Mouse (Mus musculus): Measurements from ENCODE around the gene Ampd2. TPM values are rescaled to one million over a fixed set of nuclear protein-coding genes. Genes with fewer than 3 reads are reported as not detected.

Ampd2 gene
- polyA plus RNA-seq, 1 experiment from 2014 or later, result 53.5 TPM

GRCm38 (mm10) chr3:108068826-108069225 is 17.6 kb downstream of the Ampd2 start:
- Histone ChIP-seq H3K4me2 (ENCODE audit: low read depth, low read length) (no peak overlapping the region), H3K9me3 (ENCODE audit: control insufficient read depth, low read length) (no peaks in the 10 kb centered on the region), H3K27ac (ENCODE audit: low read depth, low read length) (no peak overlapping the region), H3K4me1 (ENCODE audit: control insufficient read depth, insufficient read depth, low read length) (no peaks in the 10 kb centered on the region), H3K9ac (replicated peaks; ENCODE audit: low read depth, low read length) (no peak overlapping the region), H3K4me3 (ENCODE audit: low read depth, low read length) (no peak overlapping the region), H3K36me3 (ENCODE audit: control insufficient read depth, insufficient read depth, low read length) (no peaks in the 10 kb centered on the region), H3K27me3 (ENCODE audit: control insufficient read depth, insufficient read depth, low read length) (no peaks in the 10 kb centered on the region)
- 11% methylated on average over 1 of the region's 1 CpGs for WGBS
- ATAC-seq (ENCODE audit: low read depth), result no peak

- H3K36me3 ChIP-seq (ENCODE audit: control insufficient read depth, insufficient read depth, low read length), result no peaks in the 10 kb centered on the region
- no peak overlapping the region for H3K4me3 ChIP-seq (ENCODE audit: low read depth, low read length)
- H3K27ac ChIP-seq (ENCODE audit: low read depth, low read length), result no peak overlapping the region
- no peak for ATAC-seq (ENCODE audit: low read depth)
- H3K4me2 ChIP-seq (ENCODE audit: low read depth, low read length), result no peak overlapping the region
- no peak overlapping the region for H3K9ac ChIP-seq (replicated peaks; ENCODE audit: low read depth, low read length)
- no peaks in the 10 kb centered on the region for H3K27me3 ChIP-seq (ENCODE audit: control insufficient read depth, insufficient read depth, low read length)
- WGBS, result 73% methylated on average over 6 of the region's 6 CpGs
- no peaks in the 10 kb centered on the region for H3K9me3 ChIP-seq (ENCODE audit: control insufficient read depth, low read length)
- no peaks in the 10 kb centered on the region for H3K4me1 ChIP-seq (ENCODE audit: control insufficient read depth, insufficient read depth, low read length)
These were observed 19.0 kb downstream of the Ampd2 start for GRCm38 (mm10) chr3:108067370-108067934.

DNA sequence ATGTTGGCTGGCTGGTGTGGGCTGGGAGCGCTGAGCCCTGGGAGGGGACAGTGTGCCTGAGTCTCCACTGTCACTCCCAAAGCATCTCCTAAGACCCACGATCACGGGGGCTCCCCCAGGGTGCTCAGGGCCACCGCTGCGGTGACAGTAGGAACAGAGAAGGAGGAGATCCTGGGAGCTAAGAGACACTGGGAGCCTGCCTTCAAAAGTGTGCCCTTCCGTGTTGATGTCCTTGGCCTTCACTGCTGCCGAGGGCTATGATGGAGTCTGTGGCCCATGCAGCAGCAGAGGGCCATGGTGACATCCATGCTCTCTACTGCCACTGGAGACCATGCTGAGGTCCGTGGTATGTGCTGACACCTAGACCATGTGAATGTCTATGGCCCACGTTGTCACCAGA is 20.9 kb downstream of the Ampd2 start:
- ATAC-seq (ENCODE audit: low read depth), result no peak
- H3K36me3 ChIP-seq (ENCODE audit: control insufficient read depth, insufficient read depth, low read length), result no peaks in the 10 kb centered on the region
- no peak overlapping the region for H3K9ac ChIP-seq (replicated peaks; ENCODE audit: low read depth, low read length)
- H3K27ac ChIP-seq (ENCODE audit: low read depth, low read length), result no peak overlapping the region
- no peaks in the 10 kb centered on the region for H3K4me1 ChIP-seq (ENCODE audit: control insufficient read depth, insufficient read depth, low read length)
- H3K27me3 ChIP-seq (ENCODE audit: control insufficient read depth, insufficient read depth, low read length), result no peaks in the 10 kb centered on the region
- no peak overlapping the region for H3K4me3 ChIP-seq (ENCODE audit: low read depth, low read length)
- no peaks in the 10 kb centered on the region for H3K9me3 ChIP-seq (ENCODE audit: control insufficient read depth, low read length)
- no peak overlapping the region for H3K4me2 ChIP-seq (ENCODE audit: low read depth, low read length)
- 84% methylated on average over 9 of the region's 9 CpGs for WGBS

- Histone ChIP-seq H3K36me3 (ENCODE audit: control insufficient read depth, insufficient read depth, low read length) (no peaks in the 10 kb centered on the region), H3K4me2 (ENCODE audit: low read depth, low read length) (no peak overlapping the region), H3K9me3 (ENCODE audit: control insufficient read depth, low read length) (no peaks in the 10 kb centered on the region), H3K4me1 (ENCODE audit: control insufficient read depth, insufficient read depth, low read length) (no peaks in the 10 kb centered on the region), H3K9ac (replicated peaks; ENCODE audit: low read depth, low read length) (no peak overlapping the region), H3K27me3 (ENCODE audit: control insufficient read depth, insufficient read depth, low read length) (no peaks in the 10 kb centered on the region), H3K27ac (ENCODE audit: low read depth, low read length) (no peak overlapping the region), H3K4me3 (ENCODE audit: low read depth, low read length) (no peak overlapping the region)
- WGBS, result 86% methylated on average over 4 of the region's 4 CpGs
- ATAC-seq (ENCODE audit: low read depth), result no peak
These were observed 21.8 kb downstream of the Ampd2 start for GRCm38 (mm10) chr3:108064672-108065071.

DNA sequence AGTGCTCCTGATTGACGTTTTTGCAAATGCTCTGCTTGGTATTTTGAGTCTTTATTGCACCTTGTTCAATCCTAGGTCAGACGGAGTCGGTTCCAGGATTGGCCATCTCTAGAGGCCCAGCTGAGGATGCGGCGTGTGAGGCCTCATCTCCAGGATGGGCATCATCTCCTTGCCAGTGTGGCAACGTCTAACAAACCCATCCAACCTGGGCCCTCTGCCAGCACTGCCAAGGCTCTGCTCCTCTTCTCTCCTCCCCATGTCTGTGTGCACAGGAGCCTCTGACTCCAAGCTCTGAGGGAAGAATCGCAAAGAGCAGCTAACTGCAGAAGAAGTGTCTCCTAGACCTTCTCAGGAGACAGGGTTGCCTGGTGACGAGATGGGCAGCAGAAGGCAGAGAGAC is 23.8 kb downstream of the Ampd2 start:
- H3K27ac ChIP-seq (ENCODE audit: low read depth, low read length), result no peak overlapping the region
- H3K4me1 ChIP-seq (ENCODE audit: control insufficient read depth, insufficient read depth, low read length), result no peaks in the 10 kb centered on the region
- 85% methylated on average over 8 of the region's 8 CpGs for WGBS
- H3K9ac ChIP-seq (replicated peaks; ENCODE audit: low read depth, low read length), result no peak overlapping the region
- no peaks in the 10 kb centered on the region for H3K36me3 ChIP-seq (ENCODE audit: control insufficient read depth, insufficient read depth, low read length)
- no peak for ATAC-seq (ENCODE audit: low read depth)
- H3K27me3 ChIP-seq (ENCODE audit: control insufficient read depth, insufficient read depth, low read length), result no peaks in the 10 kb centered on the region
- H3K4me2 ChIP-seq (ENCODE audit: low read depth, low read length), result no peak overlapping the region
- H3K9me3 ChIP-seq (ENCODE audit: control insufficient read depth, low read length), result no peaks in the 10 kb centered on the region
- no peak overlapping the region for H3K4me3 ChIP-seq (ENCODE audit: low read depth, low read length)

DNA sequence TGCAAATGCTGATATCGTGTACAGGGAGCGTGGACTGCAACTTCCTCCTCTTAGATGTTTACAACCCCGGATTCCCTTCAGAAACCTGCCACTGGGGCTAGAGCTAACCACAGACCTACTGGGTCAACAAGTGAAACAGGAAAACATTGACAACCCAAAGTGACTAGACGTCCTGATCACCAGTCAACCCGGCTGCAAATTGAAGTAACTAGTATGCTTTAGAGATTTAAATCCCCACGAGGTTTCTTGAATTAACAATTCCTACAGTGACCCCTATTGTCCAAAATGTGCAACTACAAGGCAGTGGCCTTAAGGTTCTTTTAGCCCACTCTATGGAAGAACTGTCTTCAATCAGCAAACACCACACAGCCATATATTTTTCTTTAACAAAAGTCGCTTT is 25.0 kb downstream of the Ampd2 start:
- Histone ChIP-seq H3K4me2 (ENCODE audit: low read depth, low read length) (no peak overlapping the region), H3K4me3 (ENCODE audit: low read depth, low read length) (no peak overlapping the region), H3K9me3 (ENCODE audit: control insufficient read depth, low read length) (no peaks in the 10 kb centered on the region), H3K27ac (ENCODE audit: low read depth, low read length) (no peak overlapping the region), H3K27me3 (ENCODE audit: control insufficient read depth, insufficient read depth, low read length) (no peaks in the 10 kb centered on the region), H3K36me3 (ENCODE audit: control insufficient read depth, insufficient read depth, low read length) (no peaks in the 10 kb centered on the region), H3K4me1 (ENCODE audit: control insufficient read depth, insufficient read depth, low read length) (no peaks in the 10 kb centered on the region), H3K9ac (replicated peaks; ENCODE audit: low read depth, low read length) (no peak overlapping the region)
- no peak for ATAC-seq (ENCODE audit: low read depth)
- 24% methylated on average over 7 of the region's 7 CpGs for WGBS

DNA sequence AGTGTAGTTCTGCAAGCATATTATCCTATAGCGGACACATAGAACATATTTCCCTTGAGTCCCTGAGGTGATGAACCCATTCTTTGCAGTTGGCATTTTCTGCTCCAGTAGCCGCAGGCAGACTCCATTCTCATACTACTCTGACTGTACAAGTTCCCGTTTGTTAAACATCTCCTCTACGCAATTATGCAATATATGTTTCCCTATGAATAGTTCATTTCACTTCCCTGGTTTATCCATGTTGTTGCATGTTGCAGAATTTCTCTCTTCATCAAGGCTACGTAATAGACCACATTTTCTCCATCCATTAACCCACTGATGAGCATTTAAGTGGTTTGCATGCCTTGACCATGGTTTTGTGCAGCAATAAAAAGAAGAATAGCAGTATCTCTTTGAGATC is 36.0 kb downstream of the Ampd2 start:
- no peaks in the 10 kb centered on the region for H3K9me3 ChIP-seq (ENCODE audit: control insufficient read depth, low read length)
- H3K27ac ChIP-seq (ENCODE audit: low read depth, low read length), result no peak overlapping the region
- no peaks in the 10 kb centered on the region for H3K36me3 ChIP-seq (ENCODE audit: control insufficient read depth, insufficient read depth, low read length)
- H3K9ac ChIP-seq (replicated peaks; ENCODE audit: low read depth, low read length), result no peak overlapping the region
- WGBS, result 93% methylated on average over 5 of the region's 5 CpGs
- H3K4me3 ChIP-seq (ENCODE audit: low read depth, low read length), result no peak overlapping the region
- no peak overlapping the region for H3K4me2 ChIP-seq (ENCODE audit: low read depth, low read length)
- H3K27me3 ChIP-seq (ENCODE audit: control insufficient read depth, insufficient read depth, low read length), result no peaks in the 10 kb centered on the region
- no peak for ATAC-seq (ENCODE audit: low read depth)
- H3K4me1 ChIP-seq (ENCODE audit: control insufficient read depth, insufficient read depth, low read length), result no peaks in the 10 kb centered on the region

- Histone ChIP-seq H3K4me3 (ENCODE audit: low read depth, low read length) (no peak overlapping the region), H3K4me2 (ENCODE audit: low read depth, low read length) (no peak overlapping the region), H3K36me3 (ENCODE audit: control insufficient read depth, insufficient read depth, low read length) (no peaks in the 10 kb centered on the region), H3K9ac (replicated peaks; ENCODE audit: low read depth, low read length) (no peak overlapping the region), H3K4me1 (ENCODE audit: control insufficient read depth, insufficient read depth, low read length) (0 out of 2 replicates have a peak, but pooled peaks cover 4% of the 10 kb centered on the region), H3K27me3 (ENCODE audit: control insufficient read depth, insufficient read depth, low read length) (no peaks in the 10 kb centered on the region), H3K9me3 (ENCODE audit: control insufficient read depth, low read length) (no peaks in the 10 kb centered on the region), H3K27ac (ENCODE audit: low read depth, low read length) (no peak overlapping the region)
- WGBS, result 78% methylated on average over 3 of the region's 3 CpGs
- ATAC-seq (ENCODE audit: low read depth), result no peak
These were observed 38.1 kb downstream of the Ampd2 start for GRCm38 (mm10) chr3:108048306-108048705.

GRCm38 (mm10) chr3:108046944-108047655 is 39.4 kb downstream of the Ampd2 start:
- Histone ChIP-seq H3K9me3 (ENCODE audit: control insufficient read depth, low read length) (no peaks in the 10 kb centered on the region), H3K9ac (replicated peaks; ENCODE audit: low read depth, low read length) (no peak overlapping the region), H3K4me3 (ENCODE audit: low read depth, low read length) (no peak overlapping the region), H3K4me1 (ENCODE audit: control insufficient read depth, insufficient read depth, low read length) (0 out of 2 replicates have a peak, but pooled peaks cover 4% of the 10 kb centered on the region), H3K4me2 (ENCODE audit: low read depth, low read length) (no peak overlapping the region), H3K27ac (ENCODE audit: low read depth, low read length) (no peak overlapping the region), H3K36me3 (ENCODE audit: control insufficient read depth, insufficient read depth, low read length) (no peaks in the 10 kb centered on the region), H3K27me3 (ENCODE audit: control insufficient read depth, insufficient read depth, low read length) (no peaks in the 10 kb centered on the region)
- WGBS, result 93% methylated on average over 2 of the region's 2 CpGs
- no peak for ATAC-seq (ENCODE audit: low read depth)

Measured in neural tube, embryonic 14.5 days (tissue).